Mouse (Mus musculus): ENCODE data around the gene Ss18l2. TPM values are rescaled to one million over a fixed set of nuclear protein-coding genes. Genes with fewer than 3 reads are reported as not detected.

Ss18l2 gene
- total and polyA plus RNA-seq, 2 experiments from 2014 or later = 69.5 to 185 TPM

DNA sequence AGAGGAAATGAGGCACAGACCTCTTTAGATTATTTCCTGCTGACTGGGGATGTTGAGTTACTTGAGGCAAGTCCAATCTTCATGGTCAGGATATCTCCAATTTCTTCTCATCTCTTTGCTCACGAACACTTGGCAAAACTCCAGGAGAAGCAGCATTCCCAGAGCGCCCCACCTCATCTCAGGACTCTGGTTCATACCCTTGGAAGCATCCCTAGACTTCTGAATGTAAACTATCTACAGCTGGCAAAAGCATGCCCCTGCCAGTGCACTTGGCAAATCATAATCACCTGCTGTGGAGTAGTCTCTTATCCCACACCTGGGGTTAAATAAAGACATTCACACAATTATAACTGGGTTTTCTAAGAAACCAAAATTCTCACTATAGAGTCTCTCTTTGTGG, 6.9 kb downstream of the Ss18l2 start:
- no peaks in the 10 kb centered on the region for H3K27me3 ChIP-seq (ENCODE audit: insufficient read depth, low read length)
- ATAC-seq (no peak), DNase-seq (no peak)
- no peak overlapping the region for H3K27ac ChIP-seq (ENCODE audit: low read depth, low read length)
- H3K4me3 ChIP-seq (ENCODE audit: low read depth, low read length) = no peak overlapping the region
- WGBS = 84% methylated on average over 2 of the region's 2 CpGs
- peaks cover 5% of the 10 kb centered on the region; the same call in 1 of the 2 replicates for H3K4me1 ChIP-seq (ENCODE audit: insufficient read depth)
- no peak overlapping the region for H3K9ac ChIP-seq
- no peak for TF ChIP-seq CTCF (IDR thresholded peaks at IDR 0.05; ENCODE audit: low read depth)
- no peaks in the 10 kb centered on the region for H3K9me3 ChIP-seq (ENCODE audit: low read length)
- no peak overlapping the region for H3K4me2 ChIP-seq (ENCODE audit: low read depth)
- H3K36me3 ChIP-seq (ENCODE audit: insufficient read depth) = peaks cover 12% of the 10 kb centered on the region; the same call in 1 of the 2 replicates

DNA sequence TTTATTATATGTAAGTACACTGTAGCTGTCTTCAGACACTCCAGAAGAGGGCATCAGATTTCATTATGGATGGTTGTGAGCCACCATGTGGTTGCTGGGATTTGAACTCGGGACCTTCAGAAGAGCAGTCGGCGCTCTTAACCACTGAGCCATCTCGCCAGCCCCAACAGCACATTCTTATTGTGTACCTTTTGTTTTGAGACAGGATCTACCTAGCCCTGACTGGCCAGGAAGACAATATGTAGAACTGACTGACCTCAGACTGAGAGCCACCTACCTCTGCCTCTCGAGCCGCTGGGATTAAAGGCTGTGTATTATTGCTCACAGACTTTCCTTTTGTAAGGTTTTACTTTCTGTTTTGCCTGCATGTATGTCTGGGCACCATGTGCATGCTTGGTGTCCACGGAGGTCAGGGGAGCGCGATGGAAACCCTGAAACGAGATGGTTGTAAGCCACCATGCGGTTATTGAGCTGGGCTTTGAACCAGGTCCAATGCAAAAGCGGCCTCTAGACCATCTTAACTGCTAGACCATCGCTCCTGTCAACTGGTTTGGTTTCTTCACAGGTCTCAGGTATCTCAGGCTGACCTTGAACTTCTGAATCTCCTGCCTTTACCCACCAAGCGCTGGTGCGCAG, 8.1 kb downstream of the Ss18l2 start:
- no peak for DNase-seq
- Histone ChIP-seq H3K27me3 (ENCODE audit: insufficient read depth, low read length) (no peaks in the 10 kb centered on the region), H3K4me1 (ENCODE audit: insufficient read depth) (peaks cover 5% of the 10 kb centered on the region; the same call in 1 of the 2 replicates), H3K9ac (peak overlapping the region; percentile 97), H3K9me3 (ENCODE audit: low read length) (no peaks in the 10 kb centered on the region), H3K4me3 (ENCODE audit: low read depth, low read length) (peak overlapping the region; percentile 98), H3K27ac (ENCODE audit: low read depth, low read length) (peak overlapping the region; percentile 91), H3K4me2 (ENCODE audit: low read depth) (peak overlapping the region; percentile 59), H3K36me3 (ENCODE audit: insufficient read depth) (peaks cover under 1% of the 10 kb centered on the region; the same call in 1 of the 2 replicates)
- 69% methylated on average over 15 of the region's 15 CpGs for WGBS
- no peak for TF ChIP-seq CTCF (IDR thresholded peaks at IDR 0.05; ENCODE audit: low read depth)
- ATAC-seq = no peak

DNA sequence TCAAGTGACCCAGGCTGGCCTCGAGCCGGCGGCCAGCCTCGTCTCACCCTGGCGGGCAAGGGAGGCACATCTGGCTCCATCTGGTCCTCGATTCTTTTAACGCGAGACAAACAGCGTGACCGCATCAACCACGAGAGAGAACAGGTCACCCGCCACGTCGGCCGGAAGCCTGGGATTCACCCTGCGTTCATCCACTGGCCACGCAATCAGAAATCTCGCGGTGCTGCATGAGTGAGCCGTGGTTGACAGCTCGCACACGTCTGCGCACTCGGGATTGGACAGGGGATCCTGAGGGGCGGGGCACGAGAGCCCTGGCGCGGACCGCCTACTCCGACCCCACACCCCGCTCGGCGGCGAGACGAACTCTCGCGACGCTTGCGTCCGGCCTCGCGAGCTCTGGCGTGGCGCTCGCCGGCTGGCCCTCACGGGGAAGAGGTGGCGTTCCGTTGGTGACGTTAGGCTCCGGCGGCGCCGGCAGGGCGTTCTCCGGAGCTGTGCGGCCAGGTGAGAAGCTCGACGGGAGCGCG, 8.7 kb downstream of the Ss18l2 start, which contains the start of gene Nktr:
Gene Nktr, plus strand, starts transcription at position 378 of the 527 bp plus-strand sequence.
- H3K4me1 ChIP-seq (ENCODE audit: insufficient read depth) = peaks cover 5% of the 10 kb centered on the region; the same call in 1 of the 2 replicates
- peak within 1 kb of the TSS; percentile 81 for H3K4me2 ChIP-seq (ENCODE audit: low read depth)
- H3K27ac ChIP-seq (ENCODE audit: low read depth, low read length) = peak within 1 kb of the TSS; percentile 91
- H3K4me3 ChIP-seq (ENCODE audit: low read depth, low read length) = peak within 1 kb of the TSS; percentile 98
- H3K9ac ChIP-seq = peak within 1 kb of the TSS; percentile 97
- no peaks in the 10 kb centered on the region for H3K9me3 ChIP-seq (ENCODE audit: low read length)
- DNase-seq = peak; percentile 99
- peak; percentile 22; the same call in 1 of the 2 replicates for TF ChIP-seq CTCF (IDR thresholded peaks at IDR 0.05; ENCODE audit: low read depth)
- H3K36me3 ChIP-seq (ENCODE audit: insufficient read depth) = no peaks in the 10 kb centered on the region
- peak; percentile 99 for ATAC-seq
- WGBS = under 1% methylated on average over 55 of the region's 61 CpGs
- no peaks in the 10 kb centered on the region for H3K27me3 ChIP-seq (ENCODE audit: insufficient read depth, low read length)

DNA sequence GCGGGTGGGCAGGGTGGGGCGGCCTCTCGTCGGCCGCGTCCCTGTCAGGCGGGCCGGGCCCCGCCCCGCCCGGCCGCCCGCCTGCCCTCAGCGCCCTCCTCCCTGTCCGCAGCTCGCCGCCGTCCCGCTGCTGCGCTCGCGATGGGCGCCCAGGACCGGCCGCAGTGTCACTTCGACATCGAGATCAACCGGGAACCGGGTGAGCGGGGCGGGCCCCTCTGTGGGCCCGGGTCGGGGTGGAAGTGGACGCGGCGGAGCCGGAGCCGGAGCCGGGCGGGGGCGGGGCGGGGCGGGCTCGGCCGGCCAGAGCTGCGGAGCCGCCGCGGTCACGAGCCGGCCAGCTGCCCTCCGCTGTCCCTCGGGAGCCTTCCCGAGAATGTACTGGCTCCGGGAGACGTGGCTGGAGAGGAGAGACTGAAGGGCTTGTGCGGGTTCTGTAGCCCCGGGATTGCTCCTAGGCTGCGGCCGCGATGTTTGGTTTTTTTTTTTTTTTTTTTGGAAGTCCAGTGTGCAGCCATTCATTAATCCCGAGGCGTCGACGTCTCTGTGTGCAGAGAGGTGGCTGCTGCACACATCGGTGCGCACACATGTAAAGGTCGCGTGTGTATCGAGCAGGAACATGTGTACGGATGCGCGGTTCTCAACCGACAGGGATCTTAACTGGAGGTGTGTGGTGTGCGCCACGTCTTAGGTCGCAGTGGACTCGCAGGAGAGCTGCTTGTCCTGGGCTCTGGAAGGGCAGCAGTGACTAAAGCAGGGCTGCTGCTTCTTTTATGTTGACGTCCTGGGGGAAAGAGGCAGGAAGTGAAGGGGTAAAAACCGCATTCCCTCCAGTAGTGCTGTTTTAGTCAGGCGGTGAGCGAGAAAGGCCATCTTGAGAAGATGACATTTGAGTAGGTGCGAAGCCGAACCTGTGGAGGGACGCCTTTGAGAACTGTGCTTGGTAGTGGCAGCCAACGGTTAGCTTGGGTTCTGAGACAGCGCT, 9.5 kb downstream of the Ss18l2 start:
- DNase-seq (peak; percentile 62), ATAC-seq (peak; percentile 32)
- Histone ChIP-seq H3K9me3 (ENCODE audit: low read length) (no peaks in the 10 kb centered on the region), H3K27ac (ENCODE audit: low read depth, low read length) (peak overlapping the region; percentile 91), H3K4me2 (ENCODE audit: low read depth) (peak overlapping the region; percentile 81), H3K27me3 (ENCODE audit: insufficient read depth, low read length) (no peaks in the 10 kb centered on the region), H3K9ac (peak overlapping the region; percentile 97), H3K4me1 (ENCODE audit: insufficient read depth) (peaks cover 5% of the 10 kb centered on the region; the same call in 1 of the 2 replicates), H3K4me3 (ENCODE audit: low read depth, low read length) (peak overlapping the region; percentile 98), H3K36me3 (ENCODE audit: insufficient read depth) (no peaks in the 10 kb centered on the region)
- TF ChIP-seq CTCF (IDR thresholded peaks at IDR 0.05; ENCODE audit: low read depth) = peak; percentile 5; the same call in 1 of the 2 replicates
- 4% methylated on average over 74 of the region's 87 CpGs for WGBS

DNA sequence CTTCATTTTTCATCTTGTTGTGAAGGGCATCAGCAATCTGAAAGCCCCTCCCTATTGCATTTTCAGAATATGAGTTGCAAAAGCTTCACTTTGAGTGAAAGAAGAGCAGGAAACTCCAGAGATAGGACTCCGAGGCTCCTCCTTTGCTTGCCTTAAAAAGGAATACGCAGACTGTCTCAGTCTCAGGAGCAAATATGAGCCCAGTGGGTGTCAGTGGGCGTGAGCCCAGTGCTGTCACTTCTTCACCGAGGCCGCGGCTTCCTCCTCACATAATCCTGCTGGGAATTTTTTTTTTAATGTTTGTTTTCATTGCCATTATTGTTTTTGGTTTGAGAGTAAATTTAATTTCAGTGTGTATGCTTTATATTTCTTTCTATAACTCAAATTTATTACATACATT, 30.4 kb downstream of the Ss18l2 start:
- WGBS = 89% methylated on average over 6 of the region's 6 CpGs
- no peak for ATAC-seq
- H3K36me3 ChIP-seq (ENCODE audit: insufficient read depth) = peaks cover 42% of the 10 kb centered on the region

DNA sequence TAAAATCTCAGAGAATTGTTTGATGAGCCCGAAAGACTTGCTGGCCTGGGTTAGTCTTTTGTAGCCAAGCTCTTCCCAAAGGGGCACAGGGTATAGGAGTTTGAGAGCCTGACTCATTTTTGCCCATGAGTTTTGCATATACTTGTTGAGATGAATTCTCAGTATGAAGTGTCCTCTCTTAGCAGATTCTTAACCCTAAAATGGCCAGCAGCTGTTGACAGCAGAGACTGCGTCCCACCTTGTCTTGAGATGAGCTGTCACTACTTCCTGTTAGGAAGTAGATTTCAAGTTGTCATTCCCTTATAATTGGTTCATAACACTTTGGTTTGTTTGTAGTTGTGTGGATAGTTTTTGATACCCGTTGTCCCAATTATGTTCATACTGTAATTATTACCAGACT, 31.0 kb downstream of the Ss18l2 start:
- Histone ChIP-seq H3K4me3 (ENCODE audit: low read depth, low read length) (no peak overlapping the region), H3K27me3 (ENCODE audit: insufficient read depth, low read length) (no peaks in the 10 kb centered on the region), H3K4me1 (ENCODE audit: insufficient read depth) (no peaks in the 10 kb centered on the region), H3K36me3 (ENCODE audit: insufficient read depth) (peaks cover 46% of the 10 kb centered on the region), H3K9ac (no peak overlapping the region), H3K4me2 (ENCODE audit: low read depth) (no peak overlapping the region), H3K27ac (ENCODE audit: low read depth, low read length) (no peak overlapping the region), H3K9me3 (ENCODE audit: low read length) (no peaks in the 10 kb centered on the region)
- no peak for TF ChIP-seq CTCF (IDR thresholded peaks at IDR 0.05; ENCODE audit: low read depth)
- 95% methylated on average over 3 of the region's 3 CpGs for WGBS
- ATAC-seq (no peak), DNase-seq (no peak)

More for the DNA sequence above, 30.4 kb downstream of the Ss18l2 start:
- no peaks in the 10 kb centered on the region for H3K4me1 ChIP-seq (ENCODE audit: insufficient read depth)
- no peak for DNase-seq
- no peaks in the 10 kb centered on the region for H3K9me3 ChIP-seq (ENCODE audit: low read length)
- H3K27me3 ChIP-seq (ENCODE audit: insufficient read depth, low read length) = no peaks in the 10 kb centered on the region
- TF ChIP-seq CTCF (IDR thresholded peaks at IDR 0.05; ENCODE audit: low read depth) = no peak
- H3K4me3 ChIP-seq (ENCODE audit: low read depth, low read length) = no peak overlapping the region
- H3K4me2 ChIP-seq (ENCODE audit: low read depth) = no peak overlapping the region
- no peak overlapping the region for H3K9ac ChIP-seq
- no peak overlapping the region for H3K27ac ChIP-seq (ENCODE audit: low read depth, low read length)

Data from forebrain, postnatal 0 days (tissue).